In genomic region chr17:8455601-8456000, GRCm38 (mm10) we compare ENCODE assay signal across 27 mouse cellular contexts. TPM values are rescaled to one million over a fixed set of nuclear protein-coding genes. Genes with fewer than 3 reads are reported as not detected.
DNase-seq lines count a peak whose midpoint lies in the region; ATAC-seq and TF ChIP-seq lines count a peak whose summit lies in the region.
"Had no signal": no experiment of that assay in that cellular context is flagged by ENCODE, and none has a peak within 500 bp of the region (broad histone marks: within the 10 kb centered on the region; RNA-seq: fewer than 3 reads in every experiment).

No protein-coding gene starts in this region.

- H3K9me3 ChIP-seq in hindbrain, embryonic 12.5 days (replicated peaks), result no peaks in the 10 kb centered on the region
- H3K9me3 ChIP-seq in hindbrain, postnatal 0 days (ENCODE audit: low read length), result no peaks in the 10 kb centered on the region
- H3K9me3 ChIP-seq: limb, embryonic 10.5 days; liver, embryonic 15.5 days; lung, embryonic 15.5 days; midbrain, embryonic 10.5 days; neural tube, embryonic 15.5 days had no signal

- ATAC-seq in hindbrain, embryonic 12.5 days (ENCODE audit: low FRiP score), result no peak
- ATAC-seq in hindbrain, postnatal 0 days, result no peak
- ATAC-seq in Patski, result peak; percentile 73
- ATAC-seq: forebrain, embryonic 16.5 days; inflammation-experienced regulatory T-cells, adult 6 months had no signal

- 0 out of 2 replicates have a peak overlapping the region, but pooled peaks have one; percentile 18 for H3K27ac ChIP-seq in hindbrain, embryonic 12.5 days
- no peak overlapping the region for H3K27ac ChIP-seq in hindbrain, postnatal 0 days
- H3K27ac ChIP-seq: limb, embryonic 10.5 days; liver, embryonic 15.5 days; lung, embryonic 15.5 days; midbrain, embryonic 10.5 days; neural tube, embryonic 15.5 days had no signal

- WGBS in hindbrain, embryonic 12.5 days, result 66% methylated on average over 7 of the region's 7 CpGs
- 66% methylated on average over 7 of the region's 7 CpGs for WGBS in hindbrain, postnatal 0 days

- H3K4me2 ChIP-seq in hindbrain, embryonic 12.5 days (replicated peaks), result no peak overlapping the region
- no peak overlapping the region for H3K4me2 ChIP-seq in hindbrain, postnatal 0 days (ENCODE audit: low read depth, low read length)
- H3K4me2 ChIP-seq: liver, embryonic 15.5 days; lung, embryonic 15.5 days; neural tube, embryonic 15.5 days had no signal

- peak; percentile 33 for DNase-seq in adrenal gland, postnatal 14 days
- DNase-seq in adrenal gland, postnatal 10 days, result no peak
- DNase-seq in hindbrain, postnatal 0 days (ENCODE audit: low spot score), result no peak
- DNase-seq in 3T3-L1 (ENCODE audit: low read depth, low spot score), result peak; percentile 62
- no peak for DNase-seq in Patski (ENCODE audit: low read depth, low spot score)
- DNase-seq in right cerebral cortex, postnatal 10 days (ENCODE audit: low spot score in 2 of 2), result no peak
- no peak for DNase-seq in thymus, postnatal 4 days
- DNase-seq: cerebellum, adult 11 months; cerebellum, adult 9-11 months; gastrocnemius, postnatal 10 days; heart, postnatal 4 days; kidney, adult 8-10 months; liver; lung, postnatal 36 days; right cerebral cortex, postnatal 14 days had no signal

- peaks cover 16% of the 10 kb centered on the region for H3K4me1 ChIP-seq in hindbrain, embryonic 12.5 days
- peaks cover 8% of the 10 kb centered on the region for H3K4me1 ChIP-seq in hindbrain, postnatal 0 days (ENCODE audit: insufficient read depth, low read length)
- H3K4me1 ChIP-seq: limb, embryonic 10.5 days; liver, embryonic 15.5 days; lung, embryonic 15.5 days had no signal

- in situ Hi-C loops in Patski (cut with MboI; ENCODE audit: low pct_unique_long_range_greater_than_20kb), result no loop called here

- H3K9ac ChIP-seq in hindbrain, embryonic 12.5 days, result no peak overlapping the region
- no peak overlapping the region for H3K9ac ChIP-seq in hindbrain, postnatal 0 days (replicated peaks; ENCODE audit: low read length)
- H3K9ac ChIP-seq: liver, embryonic 15.5 days; lung, embryonic 15.5 days; neural tube, embryonic 15.5 days had no signal

- no peak overlapping the region for H3K4me3 ChIP-seq in hindbrain, embryonic 12.5 days
- H3K4me3 ChIP-seq in hindbrain, postnatal 0 days (ENCODE audit: low read length), result no peak overlapping the region
- H3K4me3 ChIP-seq: limb, embryonic 10.5 days; liver, embryonic 15.5 days; lung, embryonic 15.5 days; midbrain, embryonic 10.5 days; neural tube, embryonic 15.5 days had no signal

- CTCF ChIA-PET in Patski (lab: Charles Lee), result no interaction called here

- H3K36me3 ChIP-seq in hindbrain, embryonic 12.5 days, result no peaks in the 10 kb centered on the region
- H3K36me3 ChIP-seq in hindbrain, postnatal 0 days (ENCODE audit: insufficient read depth, low read length), result no peaks in the 10 kb centered on the region
- H3K36me3 ChIP-seq: limb, embryonic 10.5 days; liver, embryonic 15.5 days; lung, embryonic 15.5 days; midbrain, embryonic 10.5 days; neural tube, embryonic 15.5 days had no signal

- no peaks in the 10 kb centered on the region; the same call in 1 of the 2 replicates for H3K27me3 ChIP-seq in hindbrain, embryonic 12.5 days
- peaks cover 4% of the 10 kb centered on the region; the same call in 1 of the 2 replicates for H3K27me3 ChIP-seq in hindbrain, postnatal 0 days (ENCODE audit: insufficient read depth, low read length)
- peaks cover 19% of the 10 kb centered on the region for H3K27me3 ChIP-seq in Patski
- H3K27me3 ChIP-seq: lung, embryonic 15.5 days; neural tube, embryonic 15.5 days had no signal

- TF ChIP-seq CTCF in hindbrain, postnatal 0 days (IDR thresholded peaks at IDR 0.05; ENCODE audit: low read depth), result no peak
- no peak for TF ChIP-seq CTCF in Patski (IDR thresholded peaks at IDR 0.05)

- POLR2A ChIA-PET in Patski (lab: Charles Lee), result no interaction called here

RNA-seq across cellular contexts. Expression of gene T, which starts 21.4 kb away (rescaled TPM):
- not detected in 2 replicates for total RNA-seq in adrenal gland, postnatal 14 days (2021)
- total RNA-seq in adrenal gland, postnatal 10 days (2021), result not detected
- 0.36 and 1.6 TPM in 2 replicates for polyA plus RNA-seq in hindbrain, embryonic 12.5 days (2016; fragmentation: Nextera tagmentation; extraction: Ambion mirVana)
- 0.52 TPM in 1 of 2 replicates, not detected in the other for total RNA-seq in hindbrain, postnatal 0 days (2014; rRNA removed)
- polyA plus RNA-seq in hindbrain, postnatal 0 days (2015; fragmentation: Nextera tagmentation; extraction: Ambion mirVana), result 0.31 and 0.44 TPM in 2 replicates
- not detected for polyA plus RNA-seq in Patski (2021)
- total RNA-seq: adrenal gland, postnatal 4 days; common myeloid progenitor, adult 5-6 weeks; gastrocnemius, postnatal 10 days; granulocyte monocyte progenitor cell, adult 5-6 weeks; heart, postnatal 4 days; layer of hippocampus, postnatal 14 days had no signal
- polyA plus RNA-seq: inflammation-experienced regulatory T-cells, adult 6 months; liver, embryonic 15.5 days had no signal

Comparison
In these comparisons a context has a peak if more than half of its experiments do, and no peak if none do; other contexts are left out.
1. DNase-seq: peak in adrenal gland, postnatal 14 days (single experiment) and 3T3-L1 (single experiment); none in adrenal gland, postnatal 10 days (single experiment), hindbrain, postnatal 0 days (single experiment), Patski (single experiment), right cerebral cortex, postnatal 10 days (0 of 2) and thymus, postnatal 4 days (single experiment).